Mouse (Mus musculus) spleen, postnatal 10 days (tissue): Measurements from ENCODE around the gene Ciita.
A peak's percentile ranks its signal among the peaks of the same experiment; 100 is the strongest.

Experiments used
- DNase-seq, 2 experiments: peaks; one replicate each; pipeline ENCODE4 v3.0.0; 2021 to 2022; ENCODE audit warnings: low spot score in 2 of 2

Gene Ciita

DNA sequence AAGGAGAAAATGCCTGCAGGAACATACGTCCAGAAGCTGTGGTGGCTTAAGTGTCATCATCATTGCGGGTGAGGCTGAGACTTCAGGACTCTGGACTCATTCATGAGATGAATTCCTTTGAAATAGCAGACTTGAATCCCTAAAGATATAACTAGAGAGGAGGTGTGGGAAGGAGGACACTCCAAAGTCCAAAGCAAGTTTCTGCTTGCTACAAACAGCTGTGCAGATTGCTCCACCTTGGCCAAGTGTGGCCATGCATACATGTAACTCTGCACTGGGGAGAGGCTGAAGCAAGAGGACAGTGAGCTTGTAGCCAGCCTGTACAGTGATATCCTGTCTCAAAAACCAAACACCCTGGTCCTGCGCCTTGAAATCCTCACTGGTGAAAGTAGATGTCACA lies 7.9 kb upstream of the Ciita start:
- no peak for DNase-seq

DNA sequence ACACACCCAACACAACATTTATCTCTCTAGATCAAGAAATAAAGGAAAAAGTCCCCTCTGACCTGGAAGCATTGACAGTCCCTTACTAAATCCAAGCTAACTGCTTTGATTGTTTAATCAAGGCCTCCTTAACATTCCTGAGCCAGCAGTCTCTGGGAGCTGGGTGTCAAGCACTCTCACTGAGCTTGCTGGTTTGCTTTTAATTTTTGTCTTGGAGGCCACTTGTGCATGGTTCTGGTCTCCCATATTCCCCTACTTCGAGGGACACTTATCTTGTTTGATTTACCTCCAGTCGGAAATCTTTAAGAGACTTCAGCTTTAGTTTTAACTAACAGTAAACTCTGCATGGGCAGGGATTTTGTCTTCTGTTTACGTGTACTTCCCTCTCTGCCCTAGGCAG lies 4.9 kb upstream of the Ciita start:
- no peak for DNase-seq

DNA sequence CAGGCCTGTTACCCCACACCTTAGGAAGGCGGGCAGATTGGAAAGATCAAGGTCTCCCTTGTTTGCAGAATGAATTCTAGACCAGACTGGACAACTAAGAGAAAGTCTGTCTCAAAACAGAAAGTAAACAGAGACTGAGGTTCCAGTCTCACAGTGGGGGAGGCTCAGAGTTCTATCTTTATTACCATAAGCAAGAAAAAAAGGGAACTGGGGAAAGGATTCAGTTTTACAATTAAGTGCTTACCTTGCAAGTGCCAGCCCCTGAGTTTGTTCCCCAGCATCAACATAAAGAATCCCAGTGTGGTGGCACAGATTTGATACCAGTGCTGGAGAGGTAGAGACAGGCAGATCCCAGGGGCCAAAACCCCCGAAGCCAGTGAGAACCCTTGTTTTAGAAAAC lies 3.9 kb upstream of the Ciita start:
- no peak for DNase-seq

DNA sequence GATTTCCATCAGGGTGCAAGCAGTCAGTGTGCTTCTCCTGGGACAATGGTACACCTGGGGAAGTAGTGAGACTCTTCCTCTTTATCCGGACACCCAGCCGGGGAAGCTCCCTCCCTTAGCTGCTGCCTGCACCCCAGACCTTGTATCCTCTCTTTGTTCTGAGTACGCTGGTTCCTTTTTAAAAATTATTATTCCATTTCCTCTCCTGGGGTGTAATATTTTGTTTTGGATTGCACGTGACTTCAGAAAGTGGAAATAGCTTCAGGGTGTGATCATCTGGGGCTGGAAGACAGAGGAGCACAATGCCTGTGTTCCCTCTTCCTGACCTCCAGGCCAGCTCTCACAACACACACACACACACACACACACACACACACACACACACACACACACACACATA lies 2.5 kb downstream of the Ciita start:
- DNase-seq, result no peak

DNA sequence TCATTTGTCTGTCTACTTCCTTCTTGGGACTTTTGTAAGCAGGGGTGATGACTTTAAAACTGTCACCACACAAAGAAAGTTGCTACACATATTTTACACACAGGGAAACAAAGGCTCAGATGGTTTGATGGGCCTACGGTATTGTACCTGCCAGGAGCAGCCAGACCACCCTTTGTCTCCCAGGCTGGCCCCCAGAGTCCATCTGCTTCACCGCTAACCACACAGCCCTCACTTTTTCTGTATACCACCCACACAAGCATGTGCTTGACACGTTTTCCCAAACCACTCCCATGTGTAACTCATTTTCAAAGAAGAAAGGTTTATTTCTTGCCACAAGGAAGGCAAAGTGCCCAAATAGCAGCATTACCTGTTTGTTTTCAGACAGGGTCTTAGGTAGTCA lies 7.1 kb downstream of the Ciita start:
- no peak for DNase-seq

DNA sequence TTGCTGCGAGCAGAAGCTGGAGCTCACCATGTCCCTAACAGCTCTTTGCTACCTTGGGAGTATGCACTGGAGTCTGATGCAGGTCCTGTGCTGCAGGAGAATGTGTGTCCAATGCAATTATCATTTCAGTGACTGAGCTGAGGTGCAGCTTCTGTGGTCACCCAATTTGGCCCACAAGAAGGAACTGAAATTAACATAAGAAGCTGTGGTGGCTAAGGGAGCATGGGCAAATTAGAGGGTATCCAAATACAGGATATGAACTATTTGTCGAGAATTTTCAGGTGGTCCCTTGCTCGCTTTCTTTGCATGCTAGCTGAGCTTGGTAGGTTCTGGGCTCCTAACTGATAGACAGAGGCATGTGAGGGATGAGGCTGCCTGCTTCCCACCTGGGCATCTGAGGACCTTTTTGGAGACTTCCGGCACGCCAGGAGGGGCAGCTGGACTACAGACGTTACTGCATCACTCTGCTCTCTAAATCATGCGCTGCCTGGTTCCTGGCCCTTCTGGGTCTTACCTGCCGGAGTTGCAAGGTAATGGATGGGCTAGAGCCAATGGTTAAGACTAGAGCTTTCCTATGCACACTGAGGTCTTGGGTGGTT lies 8.1 kb downstream of the Ciita start:
- DNase-seq, result peak in 1 of 2 experiments; percentile 48

DNA sequence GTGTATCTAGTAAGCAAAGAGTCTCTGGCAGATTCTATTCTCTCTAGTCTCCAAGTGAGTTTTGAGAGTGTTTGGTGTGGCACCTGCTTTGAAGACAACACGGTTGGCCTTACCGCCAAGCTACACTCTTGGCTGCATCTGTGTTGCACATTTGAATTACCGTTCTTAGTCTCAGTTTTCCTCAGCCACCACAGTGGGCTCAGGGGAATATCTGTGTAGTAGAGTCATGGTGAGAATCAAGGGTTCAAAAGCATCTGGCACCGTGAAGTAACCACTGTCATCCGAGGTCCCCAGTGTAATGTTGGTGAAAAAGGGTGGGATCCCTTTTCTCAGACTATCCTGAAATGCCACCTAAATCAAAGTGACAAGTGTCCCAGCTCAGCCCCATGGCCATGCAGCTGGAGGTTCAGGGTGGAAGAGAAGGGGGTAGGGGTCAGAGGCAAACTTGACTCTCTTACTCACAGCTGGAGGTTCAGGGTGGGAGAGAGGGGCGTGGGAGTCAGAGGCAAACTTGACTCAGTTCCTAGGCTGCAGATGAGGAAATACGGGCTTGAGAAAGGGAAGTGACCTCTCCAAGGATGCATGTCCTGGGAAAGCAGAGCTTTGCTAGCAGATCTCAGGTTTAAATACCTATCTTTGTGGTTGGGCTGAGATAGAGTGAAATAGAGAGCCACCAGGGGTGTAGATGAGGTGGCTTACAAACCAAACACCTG lies 9.1 kb downstream of the Ciita start:
- DNase-seq, result no peak

DNA sequence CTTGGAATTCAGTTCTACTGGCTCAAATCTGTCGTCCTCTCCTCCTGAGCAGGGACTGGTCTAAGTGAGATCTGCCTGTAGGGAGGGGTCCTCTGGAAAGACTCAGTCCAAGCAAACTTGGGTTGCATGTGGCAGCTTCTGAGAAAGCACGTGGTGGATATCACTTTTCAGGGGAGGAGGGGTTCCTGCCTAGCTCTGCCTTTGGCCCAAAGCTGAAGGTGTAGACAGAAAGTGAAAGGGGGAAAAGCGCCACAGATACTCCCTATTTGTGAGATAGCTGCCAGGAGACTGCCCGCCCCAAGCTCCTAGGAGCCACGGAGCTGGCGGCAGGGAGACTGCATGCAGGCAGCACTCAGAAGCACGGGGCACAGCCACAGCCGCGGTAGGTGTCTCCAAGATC lies 9.6 kb downstream of the Ciita start:
- no peak for DNase-seq

DNA sequence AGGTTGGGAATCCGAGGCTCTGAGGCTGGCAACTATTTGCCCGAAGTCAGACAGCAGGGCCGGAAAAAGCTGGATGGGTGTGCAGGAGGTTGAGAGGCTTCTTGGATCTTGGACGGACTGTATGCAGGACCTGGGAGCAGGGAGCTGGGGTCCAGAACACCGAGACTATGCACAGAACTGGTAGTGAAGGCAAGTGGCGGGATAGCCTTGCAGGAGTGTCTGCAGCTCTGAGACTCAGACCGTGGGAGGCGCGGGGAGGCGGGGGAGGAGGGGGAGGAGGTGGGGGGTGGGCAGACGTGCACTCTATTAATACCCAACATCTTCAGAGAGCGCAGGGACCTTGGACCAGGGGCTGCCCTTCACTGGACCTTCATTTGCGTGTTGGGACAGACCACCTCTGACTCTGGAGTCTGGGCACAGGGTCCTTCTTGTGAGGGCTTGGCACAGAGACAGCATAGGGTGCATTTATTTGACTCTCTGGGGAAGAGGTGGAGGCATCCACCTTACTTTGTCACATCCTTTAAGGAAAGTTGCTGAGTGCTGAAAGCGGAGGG lies 10.1 kb downstream of the Ciita start:
- DNase-seq, result no peak

DNA sequence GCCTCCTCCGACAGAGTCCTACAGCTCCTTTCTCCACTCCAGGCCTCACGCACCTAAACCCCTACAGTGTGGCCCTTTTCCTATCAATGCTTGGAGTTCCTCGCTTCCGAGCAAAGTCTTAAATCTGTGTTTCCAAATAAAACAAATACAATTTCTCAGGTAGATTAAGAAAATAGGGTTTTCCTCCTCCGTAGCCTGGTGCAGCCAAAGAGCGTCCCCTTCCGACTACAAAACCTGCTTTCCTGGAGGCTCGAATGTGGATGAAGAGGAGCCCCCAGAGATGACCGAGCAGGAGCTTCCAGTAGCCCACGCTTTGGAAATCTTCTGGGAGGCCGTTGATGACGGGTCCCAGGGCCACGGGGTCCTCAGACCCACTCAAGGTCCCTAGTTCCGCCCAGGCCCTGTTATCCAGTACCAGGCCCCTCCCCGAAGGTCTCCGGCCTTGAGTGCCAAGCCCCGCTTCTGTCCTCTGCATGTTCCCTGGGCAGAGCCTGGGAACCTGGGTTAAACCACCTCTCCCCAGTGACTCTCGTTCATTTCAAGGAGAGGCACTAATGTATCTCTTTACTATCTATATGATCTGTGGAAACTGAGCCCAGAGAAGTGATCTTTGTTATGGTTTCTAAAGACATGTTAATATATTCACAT lies 10.8 kb downstream of the Ciita start:
- DNase-seq, result no peak

DNA sequence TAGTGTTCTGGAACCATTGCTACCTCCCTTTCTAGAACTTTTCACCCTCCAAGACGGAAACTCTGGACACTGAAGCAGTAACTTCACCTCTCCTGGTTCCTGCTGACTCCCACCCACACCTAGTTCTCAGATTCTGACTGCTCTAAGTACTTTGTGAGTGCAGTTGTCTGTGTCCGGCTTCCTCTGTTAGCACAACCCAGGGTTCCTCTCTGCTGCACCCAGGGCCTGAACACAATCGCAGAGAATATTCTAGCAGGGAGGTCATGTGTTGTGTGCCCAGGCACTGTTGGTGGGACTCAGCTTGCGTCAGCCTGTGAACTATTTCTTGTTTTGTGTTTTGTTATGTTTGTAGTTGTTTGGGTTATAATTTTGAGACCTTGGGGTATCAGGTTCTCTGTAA lies 11.9 kb downstream of the Ciita start:
- no peak for DNase-seq

DNA sequence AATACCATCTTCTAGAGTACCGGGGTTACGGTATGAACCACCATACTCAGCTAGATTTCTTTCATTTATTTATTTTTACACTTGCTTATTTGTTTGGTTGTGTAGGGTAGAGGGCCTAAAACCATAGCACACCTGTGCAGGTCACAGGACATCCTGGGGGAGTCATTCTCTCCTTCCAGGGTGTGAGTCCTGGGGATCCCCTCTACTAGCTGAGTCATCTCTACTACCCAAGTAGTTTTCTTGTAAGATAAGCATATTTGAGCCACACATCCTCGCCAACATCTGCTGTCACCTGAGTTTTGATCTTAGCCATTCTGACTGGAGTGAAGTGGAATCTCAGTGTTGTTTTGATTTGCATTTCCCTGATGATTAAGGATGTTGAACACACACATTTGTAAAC lies 12.7 kb downstream of the Ciita start:
- no peak for DNase-seq

DNA sequence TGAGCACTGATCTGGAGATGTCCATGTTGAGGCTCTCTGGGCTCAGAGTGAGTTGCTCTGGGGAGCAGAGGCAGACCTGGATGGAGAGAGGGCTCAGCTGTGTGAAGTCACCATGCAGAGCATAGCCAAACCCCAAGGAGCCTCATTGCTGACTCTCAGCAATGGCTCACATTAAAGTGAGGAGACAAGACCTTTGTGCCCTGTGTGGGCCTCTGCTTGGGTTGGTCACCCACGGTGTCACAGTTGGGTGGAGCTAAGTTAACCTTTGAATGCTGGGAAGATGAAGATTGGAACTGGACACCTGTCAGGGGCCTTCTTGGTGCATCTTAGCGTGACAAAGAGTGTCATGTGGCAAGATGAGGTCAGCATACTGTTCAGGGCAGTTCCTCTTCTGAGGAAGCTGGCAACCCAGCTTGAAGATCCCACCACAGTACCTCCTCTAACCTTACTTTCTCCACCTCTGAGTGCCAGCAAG lies 16.0 kb downstream of the Ciita start:
- DNase-seq, result no peak

DNA sequence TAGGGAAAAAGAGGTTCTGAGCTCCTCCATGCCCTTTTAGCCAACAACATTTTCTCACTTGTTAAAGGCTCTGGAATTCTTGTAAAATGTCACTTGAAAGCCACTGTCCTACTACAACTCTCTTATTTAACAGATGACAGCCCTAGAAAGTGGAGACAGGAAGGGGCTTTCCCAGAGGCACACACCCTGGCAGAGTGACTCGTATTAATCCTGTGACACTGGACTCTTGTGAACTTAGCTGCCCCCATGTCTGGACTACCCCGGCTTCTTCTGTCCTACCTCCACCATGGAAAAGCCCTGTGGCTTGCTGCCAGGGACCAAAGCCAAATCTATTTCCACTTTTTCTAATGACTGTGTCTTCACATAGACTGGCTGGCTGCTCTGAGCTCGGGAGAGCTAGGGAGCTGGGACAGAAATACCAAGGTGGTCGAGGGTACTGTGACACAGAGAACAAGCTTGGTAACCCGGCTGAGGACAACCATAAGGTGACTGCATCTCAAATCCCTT lies 18.3 kb downstream of the Ciita start:
- no peak for DNase-seq

DNA sequence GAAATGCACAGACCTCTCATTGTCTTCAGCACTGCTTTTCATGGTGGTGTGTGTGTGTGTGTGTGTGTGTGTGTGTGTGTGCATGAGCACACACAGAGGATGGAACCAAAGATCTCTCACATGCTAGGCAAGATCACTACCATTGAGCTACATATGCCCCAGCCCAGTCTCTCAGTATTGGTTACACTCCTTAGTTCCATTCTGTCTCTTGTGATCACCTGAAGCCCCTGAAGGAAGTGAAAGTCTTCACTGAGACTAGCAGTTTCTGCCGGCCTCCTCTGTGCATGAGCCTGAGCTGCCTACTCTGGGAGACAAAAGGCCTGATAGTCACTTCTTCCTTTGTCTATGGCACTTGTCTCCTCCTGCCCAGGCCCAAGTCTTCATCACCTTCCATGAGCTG lies 19.3 kb downstream of the Ciita start:
- peak in 1 of 2 experiments; percentile 43 for DNase-seq

DNA sequence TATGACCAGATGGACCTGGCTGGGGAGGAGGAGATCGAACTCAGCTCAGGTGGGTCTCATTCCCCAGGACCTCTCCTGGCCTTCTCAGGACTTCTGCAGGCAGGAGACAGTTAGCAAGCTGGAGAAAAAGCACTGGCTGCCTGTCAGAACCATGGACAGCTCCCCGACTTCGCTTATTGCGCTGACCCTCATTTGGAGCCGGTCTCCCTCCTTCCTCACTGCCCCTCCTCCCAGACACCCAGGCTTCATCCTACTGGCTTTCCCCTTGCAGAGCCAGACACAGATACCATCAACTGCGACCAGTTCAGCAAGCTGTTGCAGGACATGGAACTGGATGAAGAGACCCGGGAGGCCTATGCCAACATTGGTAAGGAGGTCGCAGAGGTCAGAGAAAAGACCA lies 22.0 kb downstream of the Ciita start:
- peak in 1 of 2 experiments; percentile 61 for DNase-seq

DNA sequence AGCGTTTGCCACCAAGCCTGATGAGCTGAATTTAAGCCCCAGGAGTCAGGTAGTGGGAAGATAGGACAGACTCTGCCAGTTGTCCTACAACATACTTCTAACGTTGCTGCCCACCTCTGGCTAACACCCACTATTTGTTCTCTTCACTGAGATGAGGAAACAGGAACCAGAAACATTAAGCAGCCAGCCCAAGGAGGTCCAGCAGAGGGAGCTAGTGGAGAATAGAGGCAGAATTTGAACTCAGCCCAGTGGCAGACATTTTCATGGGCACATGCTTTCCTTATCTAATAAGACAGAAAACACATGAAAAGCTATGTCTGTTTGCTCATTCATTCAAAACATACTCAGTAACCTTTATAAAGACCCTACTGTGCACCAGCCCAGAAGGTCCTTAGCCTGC lies 23.2 kb downstream of the Ciita start:
- no peak for DNase-seq

DNA sequence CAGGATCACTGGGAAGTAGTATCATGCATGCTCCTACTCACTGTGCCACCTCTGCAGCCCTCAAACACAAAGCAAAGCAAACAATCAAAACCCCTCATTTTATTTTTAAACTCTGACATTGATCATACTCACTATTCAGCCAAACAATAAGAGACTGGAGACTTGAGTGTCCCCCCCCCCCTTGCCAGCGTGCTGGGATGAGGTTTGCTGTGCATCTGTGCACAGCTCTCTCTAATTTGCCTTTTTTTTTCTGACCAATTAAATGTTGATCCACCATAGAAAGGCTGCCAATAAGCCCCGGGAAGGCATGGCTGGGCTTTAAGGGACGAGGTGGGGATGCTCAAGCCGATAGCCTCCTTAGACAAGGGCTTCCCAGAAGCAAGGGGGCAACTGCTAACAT lies 27.6 kb downstream of the Ciita start:
- no peak for DNase-seq

DNA sequence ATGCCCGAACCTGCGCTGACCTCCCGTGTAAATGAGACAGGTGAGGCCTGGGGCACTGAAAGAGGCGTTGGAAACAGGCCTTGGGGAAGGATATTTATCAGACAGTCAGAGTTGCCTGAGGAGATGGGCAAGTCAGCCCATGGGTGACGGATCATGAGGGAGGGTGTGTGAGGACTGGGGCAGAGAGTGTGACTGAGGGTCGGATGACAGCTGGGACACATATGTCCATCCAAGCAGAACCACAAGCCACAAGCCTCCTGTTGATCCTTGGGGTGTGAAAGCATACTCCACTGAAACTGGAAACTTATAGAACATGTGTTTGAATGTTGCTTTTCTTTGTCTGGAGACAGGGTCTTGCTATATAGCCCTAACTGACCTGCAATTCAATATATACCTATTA lies 28.8 kb downstream of the Ciita start:
- DNase-seq, result peak in 1 of 2 experiments; percentile 41

DNA sequence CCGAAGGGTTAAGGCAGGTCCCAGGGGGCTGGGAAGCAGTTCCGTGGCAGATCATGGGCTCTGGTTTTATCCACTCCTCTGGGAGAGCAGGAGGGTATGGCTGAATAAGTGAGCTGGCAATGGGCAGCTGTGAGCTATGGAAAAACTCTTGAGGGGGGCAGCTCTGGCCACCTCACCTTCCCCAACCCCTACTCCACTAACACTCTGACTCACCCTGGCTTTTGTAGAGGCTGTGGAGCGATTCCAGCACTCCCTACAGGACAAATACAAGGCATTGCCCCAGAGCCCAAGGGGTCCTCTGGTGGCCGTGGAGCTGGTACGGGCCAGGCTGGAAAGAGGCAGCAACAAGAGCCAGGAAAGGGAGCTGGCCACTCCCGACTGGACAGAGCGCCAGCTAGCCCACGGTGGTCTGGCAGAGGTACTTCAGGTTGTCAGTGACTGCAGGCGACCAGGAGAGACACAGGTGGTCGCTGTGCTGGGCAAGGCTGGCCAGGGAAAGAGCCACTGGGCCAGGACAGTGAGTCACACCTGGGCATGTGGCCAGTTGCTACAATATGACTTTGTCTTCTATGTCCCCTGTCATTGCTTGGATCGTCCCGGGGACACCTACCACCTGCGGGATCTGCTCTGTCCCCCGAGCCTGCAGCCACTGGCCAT lies 30.7 kb downstream of the Ciita start:
- DNase-seq, result no peak

DNA sequence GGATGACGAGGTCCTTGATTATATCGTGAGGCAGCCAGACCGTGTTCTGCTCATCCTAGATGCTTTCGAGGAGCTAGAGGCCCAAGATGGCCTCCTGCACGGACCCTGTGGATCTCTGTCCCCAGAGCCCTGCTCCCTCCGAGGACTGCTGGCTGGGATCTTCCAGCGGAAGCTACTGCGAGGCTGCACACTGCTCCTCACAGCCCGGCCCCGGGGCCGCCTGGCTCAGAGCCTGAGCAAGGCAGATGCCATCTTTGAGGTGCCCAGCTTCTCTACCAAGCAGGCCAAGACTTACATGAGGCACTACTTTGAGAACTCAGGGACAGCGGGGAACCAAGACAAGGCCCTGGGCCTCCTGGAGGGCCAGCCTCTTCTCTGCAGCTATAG lies 31.3 kb downstream of the Ciita start:
- DNase-seq, result no peak

DNA sequence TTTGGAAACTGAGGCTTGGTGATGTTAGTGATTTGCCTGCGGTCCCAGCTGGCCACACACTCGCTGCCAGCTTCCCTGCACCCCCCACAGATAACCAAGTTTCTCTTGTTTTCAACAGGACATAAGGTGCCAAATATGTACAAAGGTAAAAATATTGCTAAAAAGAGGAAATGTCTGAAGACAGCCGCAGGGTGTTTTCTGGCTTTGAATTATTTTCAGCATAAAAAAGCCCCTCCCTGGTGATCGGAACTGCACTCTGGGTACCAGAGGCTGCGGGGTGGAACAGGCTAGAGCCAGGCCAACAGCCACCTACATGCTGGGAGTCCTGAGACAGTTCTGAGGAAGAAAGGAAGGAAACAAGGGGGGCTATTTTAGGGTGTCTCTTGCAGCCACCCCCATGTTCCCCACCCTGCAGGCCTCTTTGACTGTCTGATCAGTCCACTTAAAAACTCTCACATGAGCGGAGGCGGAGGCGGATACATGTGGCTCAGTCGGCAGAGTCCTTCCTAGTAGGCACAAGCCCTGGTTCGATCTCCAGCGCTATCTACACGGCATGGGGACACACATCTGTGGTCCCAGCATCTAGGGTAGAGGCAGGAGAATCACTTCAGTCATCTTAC lies 36.2 kb downstream of the Ciita start:
- peak in 1 of 2 experiments; percentile 55 for DNase-seq
